Mouse (Mus musculus) neural tube, embryonic 14.5 days (tissue): ENCODE measurements around the gene Il11ra1. TPM values are rescaled to one million over a fixed set of nuclear protein-coding genes. Genes with fewer than 3 reads are reported as not detected.
"Not testable (repeated sequence)": the region's sequence is repeated elsewhere in the genome, so short reads cannot be mapped to it uniquely, and the experiment has no call there.

Source experiments
- ATAC-seq: fragments of 200-750 bp; cut with Nextera tagmentation; 2 replicates; pipeline ENCODE4 v1.8.0; 2017; ENCODE audit warnings: low read depth, mild to moderate bottlenecking, moderate TSS enrichment, moderate library complexity
- H3K27ac ChIP-seq: fragments of 300-500 bp; sonication (generic); 2 replicates; pipeline ENCODE4 v1.5.1; 2014; ENCODE audit warnings: low read depth, mild to moderate bottlenecking, control low read depth, low read length, moderate library complexity, mixed read lengths
- H3K27me3 ChIP-seq: fragments of 300-500 bp; sonication (generic); 2 replicates; pipeline ENCODE4 v1.6.1; 2014; ENCODE audit warnings: low read length; ENCODE audit not compliant: control insufficient read depth, insufficient read depth
- H3K36me3 ChIP-seq: fragments of 300-500 bp; sonication (generic); 2 replicates; pipeline ENCODE4 v1.6.1; 2014; ENCODE audit warnings: low read length, mixed read lengths; ENCODE audit not compliant: control insufficient read depth, insufficient read depth
- H3K4me1 ChIP-seq: fragments of 300-500 bp; sonication (generic); 2 replicates; pipeline ENCODE4 v1.6.1; 2014; ENCODE audit warnings: low read length; ENCODE audit not compliant: control insufficient read depth, insufficient read depth
- H3K4me2 ChIP-seq: fragments of 300-500 bp; sonication (generic); 2 replicates; pipeline ENCODE4 v1.6.1; 2014; ENCODE audit warnings: mild to moderate bottlenecking, low read depth, low read length, control low read depth
- H3K4me3 ChIP-seq: fragments of 300-500 bp; sonication (generic); 2 replicates; pipeline ENCODE4 v1.5.1; 2014; ENCODE audit warnings: low read depth, low read length, control low read depth, mixed read lengths
- H3K9ac ChIP-seq: fragments of 300-500 bp; sonication (generic); replicated peaks from 2 replicates; pipeline ENCODE4 v1.6.1; 2014; ENCODE audit warnings: low read depth, mild to moderate bottlenecking, control low read depth, low read length, mixed read lengths
- H3K9me3 ChIP-seq: fragments of 300-500 bp; sonication (generic); 2 replicates; pipeline ENCODE4 v1.6.1; 2016; ENCODE audit warnings: low read length; ENCODE audit not compliant: control insufficient read depth
- WGBS: fragments of 180-500 bp; shearing (Covaris S2); extraction: QIAGEN DNeasy Blood & Tissue Kit; methylation state at CpG from one replicate; pipeline ENCODE4 v1.1.7; 2014; 5-methylcytosine and 5-hydroxymethylcytosine counted together
- polyA plus RNA-seq: library from polyadenylated mRNA; unstranded; fragments of >200 nt; fragmentation: Nextera tagmentation; extraction: Ambion mirVana; gene quantifications from 2 replicates; pipeline ENCODE4 v1.2.1, GENCODE M21; 2014

The Il11ra1 gene
- polyA plus RNA-seq, 1 experiment from 2014 or later = 26.2 TPM

GRCm38 (mm10) chr4:41684131-41684930, 15.5 kb upstream of the Il11ra1 start:
- H3K9ac ChIP-seq, H3K9me3 ChIP-seq, H3K36me3 ChIP-seq, H3K4me3 ChIP-seq, H3K27ac ChIP-seq, H3K4me1 ChIP-seq, H3K27me3 ChIP-seq: not testable (repeated sequence)
- H3K4me2 ChIP-seq = peak overlapping the region; percentile 8; the same call in 1 of the 2 replicates
- peak; percentile 47; the same call in 1 of the 2 replicates for ATAC-seq
- WGBS = 3% methylated on average over 20 of the region's 27 CpGs

GRCm38 (mm10) chr4:41684931-41685453, 14.8 kb upstream of the Il11ra1 start:
- H3K4me2 ChIP-seq, H3K27ac ChIP-seq: not testable (repeated sequence)

GRCm38 (mm10) chr4:41685882-41686492, 13.8 kb upstream of the Il11ra1 start:
- not testable (repeated sequence) for H3K9ac ChIP-seq, ATAC-seq, H3K4me3 ChIP-seq, H3K4me2 ChIP-seq, H3K4me1 ChIP-seq, H3K27ac ChIP-seq, H3K9me3 ChIP-seq, H3K36me3 ChIP-seq, H3K27me3 ChIP-seq
- 12% methylated on average over 9 of the region's 10 CpGs for WGBS

More at GRCm38 (mm10) chr4:41684931-41685453, 14.8 kb upstream of the Il11ra1 start:
- not testable (repeated sequence) for H3K9ac ChIP-seq, H3K4me3 ChIP-seq, H3K9me3 ChIP-seq, H3K4me1 ChIP-seq, H3K27me3 ChIP-seq, H3K36me3 ChIP-seq
- WGBS = 2% methylated on average over 14 of the region's 14 CpGs
- peak; percentile 19; the same call in 1 of the 2 replicates for ATAC-seq

- H3K4me3 ChIP-seq, H3K4me2 ChIP-seq, H3K9ac ChIP-seq, H3K36me3 ChIP-seq, H3K4me1 ChIP-seq, H3K27ac ChIP-seq, H3K9me3 ChIP-seq, ATAC-seq, H3K27me3 ChIP-seq: not testable (repeated sequence)
- 35% methylated on average over 1 of the region's 1 CpGs for WGBS
These were observed 11.2 kb upstream of the Il11ra1 start for GRCm38 (mm10) chr4:41688562-41688961.

GRCm38 (mm10) chr4:41690014-41690413, 9.8 kb upstream of the Il11ra1 start:
- not testable (repeated sequence) for ATAC-seq, H3K4me3 ChIP-seq, H3K4me1 ChIP-seq, H3K36me3 ChIP-seq, H3K4me2 ChIP-seq, H3K27ac ChIP-seq, H3K9me3 ChIP-seq, H3K9ac ChIP-seq, H3K27me3 ChIP-seq
- WGBS = no CpG with 5 or more reads among the region's 4 CpGs

GRCm38 (mm10) chr4:41693511-41693910, 6.3 kb upstream of the Il11ra1 start:
- not testable (repeated sequence) for H3K4me1 ChIP-seq, H3K9ac ChIP-seq, ATAC-seq, H3K9me3 ChIP-seq, H3K4me3 ChIP-seq, H3K27ac ChIP-seq, H3K27me3 ChIP-seq, H3K36me3 ChIP-seq
- 2% methylated on average over 4 of the region's 4 CpGs for WGBS
- peak overlapping the region; percentile 26; the same call in 1 of the 2 replicates for H3K4me2 ChIP-seq

- H3K4me3 ChIP-seq, H3K9me3 ChIP-seq, H3K36me3 ChIP-seq, H3K4me1 ChIP-seq, H3K27me3 ChIP-seq, H3K27ac ChIP-seq, H3K9ac ChIP-seq, ATAC-seq: not testable (repeated sequence)
- WGBS = 0% methylated on average over 17 of the region's 38 CpGs
- peak overlapping the region; percentile 26; the same call in 1 of the 2 replicates for H3K4me2 ChIP-seq
These were observed 4.0 kb upstream of the Il11ra1 start for GRCm38 (mm10) chr4:41695800-41696199.

GRCm38 (mm10) chr4:41696452-41696851, 3.3 kb upstream of the Il11ra1 start:
- H3K9me3 ChIP-seq, H3K27me3 ChIP-seq, H3K9ac ChIP-seq, H3K36me3 ChIP-seq, H3K27ac ChIP-seq, H3K4me2 ChIP-seq, H3K4me3 ChIP-seq, ATAC-seq, H3K4me1 ChIP-seq: not testable (repeated sequence)
- 4% methylated on average over 8 of the region's 15 CpGs for WGBS
